Mouse (Mus musculus): Measurements from ENCODE around the gene Ganc. TPM values are rescaled to one million over a fixed set of nuclear protein-coding genes. Genes with fewer than 3 reads are reported as not detected.

Ganc gene
- total RNA-seq, 1 experiment, result 5.1 TPM

- no peak for DNase-seq (ENCODE audit: low read depth, low spot score)
- Histone ChIP-seq H3K4me3 (ENCODE audit: insufficient read depth in 1 of 2, low read depth in 1 of 2, low read length in 2 of 2, poor library complexity in 1 of 2, severe bottlenecking in 1 of 2) (no peak overlapping the region), H3K9me3 (ENCODE audit: control insufficient read depth, insufficient read depth, low read depth, low read length) (no peaks in the 10 kb centered on the region), H3K4me1 (ENCODE audit: control insufficient read depth in 2 of 2, insufficient read depth in 2 of 2, low read length in 2 of 2, poor library complexity in 1 of 2) (no peaks in the 10 kb centered on the region), H3K36me3 (ENCODE audit: control insufficient read depth, insufficient read depth, low read length, poor library complexity, severe bottlenecking) (no peaks in the 10 kb centered on the region), H3K27ac (ENCODE audit: insufficient read depth, low read depth, low read length, poor library complexity, severe bottlenecking) (no peak overlapping the region), H3K9ac (ENCODE audit: insufficient read depth, low read depth, low read length, poor library complexity, severe bottlenecking) (no peak overlapping the region)
- TF ChIP-seq MAFK (IDR thresholded peaks at IDR 0.05; ENCODE audit: insufficient read depth, low read depth, low read length) (no peak), HCFC1 (IDR thresholded peaks at IDR 0.05; ENCODE audit: borderline replicate concordance, insufficient read depth, low read length) (no peak), ZC3H11A (IDR thresholded peaks at IDR 0.05; ENCODE audit: borderline replicate concordance, low read depth, low read length) (no peak), ZNF384 (IDR thresholded peaks at IDR 0.05; ENCODE audit: low read depth, low read length) (no peak), CHD2 (IDR thresholded peaks at IDR 0.05; ENCODE audit: low read depth, low read length) (no peak)
- in situ Hi-C loops (cut with MboI; ENCODE audit: low sequenced_read_pairs in 2 of 2, unreplicated experiment in 2 of 2), result no loop called here
Measured at GRCm38 (mm10) chr2:120446373-120446772, 42.7 kb downstream of the Ganc start.

- no peak for DNase-seq (ENCODE audit: low read depth, low spot score)
- H3K9ac ChIP-seq (ENCODE audit: insufficient read depth, low read depth, low read length, poor library complexity, severe bottlenecking), result no peak overlapping the region
- in situ Hi-C loops (cut with MboI; ENCODE audit: low sequenced_read_pairs in 2 of 2, unreplicated experiment in 2 of 2), result no loop called here
- H3K27ac ChIP-seq (ENCODE audit: insufficient read depth, low read depth, low read length, poor library complexity, severe bottlenecking), result no peak overlapping the region
- no peaks in the 10 kb centered on the region for H3K9me3 ChIP-seq (ENCODE audit: control insufficient read depth, insufficient read depth, low read depth, low read length)
- H3K4me1 ChIP-seq (ENCODE audit: control insufficient read depth in 2 of 2, insufficient read depth in 2 of 2, low read length in 2 of 2, poor library complexity in 1 of 2), result no peaks in the 10 kb centered on the region
- no peak for TF ChIP-seq MAFK (IDR thresholded peaks at IDR 0.05; ENCODE audit: insufficient read depth, low read depth, low read length)
- H3K4me3 ChIP-seq (ENCODE audit: insufficient read depth in 1 of 2, low read depth in 1 of 2, low read length in 2 of 2, poor library complexity in 1 of 2, severe bottlenecking in 1 of 2), result no peak overlapping the region
- H3K36me3 ChIP-seq (ENCODE audit: control insufficient read depth, insufficient read depth, low read length, poor library complexity, severe bottlenecking), result no peaks in the 10 kb centered on the region
Measured at GRCm38 (mm10) chr2:120447306-120447705, 43.6 kb downstream of the Ganc start.

- Histone ChIP-seq H3K36me3 (ENCODE audit: control insufficient read depth, insufficient read depth, low read length, poor library complexity, severe bottlenecking) (no peaks in the 10 kb centered on the region), H3K9ac (ENCODE audit: insufficient read depth, low read depth, low read length, poor library complexity, severe bottlenecking) (no peak overlapping the region), H3K9me3 (ENCODE audit: control insufficient read depth, insufficient read depth, low read depth, low read length) (no peaks in the 10 kb centered on the region), H3K27ac (ENCODE audit: insufficient read depth, low read depth, low read length, poor library complexity, severe bottlenecking) (no peak overlapping the region), H3K4me3 (ENCODE audit: insufficient read depth in 1 of 2, low read depth in 1 of 2, low read length in 2 of 2, poor library complexity in 1 of 2, severe bottlenecking in 1 of 2) (no peak overlapping the region), H3K4me1 (ENCODE audit: control insufficient read depth in 2 of 2, insufficient read depth in 2 of 2, low read length in 2 of 2, poor library complexity in 1 of 2) (no peaks in the 10 kb centered on the region)
- no peak for TF ChIP-seq ZNF384 (IDR thresholded peaks at IDR 0.05; ENCODE audit: low read depth, low read length)
- no peak for TF ChIP-seq MAFK (IDR thresholded peaks at IDR 0.05; ENCODE audit: insufficient read depth, low read depth, low read length)
- no peak for TF ChIP-seq CHD2 (IDR thresholded peaks at IDR 0.05; ENCODE audit: low read depth, low read length)
- TF ChIP-seq ZC3H11A (IDR thresholded peaks at IDR 0.05; ENCODE audit: borderline replicate concordance, low read depth, low read length), result no peak
- in situ Hi-C loops (cut with MboI; ENCODE audit: low sequenced_read_pairs in 2 of 2, unreplicated experiment in 2 of 2), result no loop called here
- no peak for DNase-seq (ENCODE audit: low read depth, low spot score)
Measured at GRCm38 (mm10) chr2:120450724-120451123, 47.0 kb downstream of the Ganc start.

- H3K9ac ChIP-seq (ENCODE audit: insufficient read depth, low read depth, low read length, poor library complexity, severe bottlenecking), result no peak overlapping the region
- no peak overlapping the region for H3K27ac ChIP-seq (ENCODE audit: insufficient read depth, low read depth, low read length, poor library complexity, severe bottlenecking)
- no peaks in the 10 kb centered on the region for H3K4me1 ChIP-seq (ENCODE audit: control insufficient read depth in 2 of 2, insufficient read depth in 2 of 2, low read length in 2 of 2, poor library complexity in 1 of 2)
- H3K9me3 ChIP-seq (ENCODE audit: control insufficient read depth, insufficient read depth, low read depth, low read length), result no peaks in the 10 kb centered on the region
- H3K36me3 ChIP-seq (ENCODE audit: control insufficient read depth, insufficient read depth, low read length, poor library complexity, severe bottlenecking), result no peaks in the 10 kb centered on the region
- no peak for TF ChIP-seq MAFK (IDR thresholded peaks at IDR 0.05; ENCODE audit: insufficient read depth, low read depth, low read length)
- no peak for TF ChIP-seq ZC3H11A (IDR thresholded peaks at IDR 0.05; ENCODE audit: borderline replicate concordance, low read depth, low read length)
- no peak for TF ChIP-seq HCFC1 (IDR thresholded peaks at IDR 0.05; ENCODE audit: borderline replicate concordance, insufficient read depth, low read length)
- TF ChIP-seq ZNF384 (IDR thresholded peaks at IDR 0.05; ENCODE audit: low read depth, low read length), result no peak
- TF ChIP-seq CHD2 (IDR thresholded peaks at IDR 0.05; ENCODE audit: low read depth, low read length), result no peak
- in situ Hi-C loops (cut with MboI; ENCODE audit: low sequenced_read_pairs in 2 of 2, unreplicated experiment in 2 of 2), result no loop called here
- no peak overlapping the region for H3K4me3 ChIP-seq (ENCODE audit: insufficient read depth in 1 of 2, low read depth in 1 of 2, low read length in 2 of 2, poor library complexity in 1 of 2, severe bottlenecking in 1 of 2)
- no peak for DNase-seq (ENCODE audit: low read depth, low spot score)
Measured at GRCm38 (mm10) chr2:120452600-120452999, 48.9 kb downstream of the Ganc start.

GRCm38 (mm10) chr2:120454987-120455386, 51.3 kb downstream of the Ganc start:
- Histone ChIP-seq H3K9ac (ENCODE audit: insufficient read depth, low read depth, low read length, poor library complexity, severe bottlenecking) (no peak overlapping the region), H3K4me1 (ENCODE audit: control insufficient read depth in 2 of 2, insufficient read depth in 2 of 2, low read length in 2 of 2, poor library complexity in 1 of 2) (no peaks in the 10 kb centered on the region), H3K4me3 (ENCODE audit: insufficient read depth in 1 of 2, low read depth in 1 of 2, low read length in 2 of 2, poor library complexity in 1 of 2, severe bottlenecking in 1 of 2) (no peak overlapping the region), H3K9me3 (ENCODE audit: control insufficient read depth, insufficient read depth, low read depth, low read length) (no peaks in the 10 kb centered on the region), H3K27ac (ENCODE audit: insufficient read depth, low read depth, low read length, poor library complexity, severe bottlenecking) (no peak overlapping the region), H3K36me3 (ENCODE audit: control insufficient read depth, insufficient read depth, low read length, poor library complexity, severe bottlenecking) (no peaks in the 10 kb centered on the region)
- in situ Hi-C loops (cut with MboI; ENCODE audit: low sequenced_read_pairs in 2 of 2, unreplicated experiment in 2 of 2), result no loop called here
- DNase-seq (ENCODE audit: low read depth, low spot score), result no peak
- TF ChIP-seq CHD2 (IDR thresholded peaks at IDR 0.05; ENCODE audit: low read depth, low read length), result no peak
